Mouse (Mus musculus) midbrain, embryonic 11.5 days (tissue): ENCODE data around the gene Hist2h2be. TPM values are rescaled to one million over a fixed set of nuclear protein-coding genes. Genes with fewer than 3 reads are reported as not detected.
"Not testable (repeated sequence)": the region's sequence is repeated elsewhere in the genome, so short reads cannot be mapped to it uniquely, and the experiment has no call there.

Source experiments
- ATAC-seq: fragments of 200-750 bp; cut with Nextera tagmentation; 2 replicates; pipeline ENCODE4 v1.8.0; 2017; ENCODE audit warnings: moderate TSS enrichment, moderate library complexity; ENCODE audit not compliant: low FRiP score
- DNase-seq: peaks from one replicate; pipeline ENCODE4 v3.0.0; 2015; ENCODE audit warnings: low spot score; ENCODE audit errors: missing footprints
- H3K27ac ChIP-seq: fragments of 300-500 bp; sonication (generic); 2 replicates; pipeline ENCODE4 v1.5.1; 2014; ENCODE audit warnings: low read depth, low read length
- H3K27me3 ChIP-seq: fragments of 300-500 bp; sonication (generic); 2 replicates; pipeline ENCODE4 v1.6.1; 2014; ENCODE audit warnings: mild to moderate bottlenecking, low read length, moderate library complexity, mixed read lengths; ENCODE audit not compliant: control insufficient read depth, insufficient read depth
- H3K36me3 ChIP-seq: fragments of 300-500 bp; sonication (generic); 2 replicates; pipeline ENCODE4 v1.6.1; 2014; ENCODE audit warnings: mild to moderate bottlenecking, low read length, moderate library complexity, mixed read lengths; ENCODE audit not compliant: control insufficient read depth, insufficient read depth
- H3K4me1 ChIP-seq: fragments of 300-500 bp; sonication (generic); 2 replicates; pipeline ENCODE4 v1.6.1; 2014; ENCODE audit warnings: low read length; ENCODE audit not compliant: control insufficient read depth, insufficient read depth
- H3K4me2 ChIP-seq: fragments of 300-500 bp; sonication (generic); 2 replicates; pipeline ENCODE4 v1.6.1; 2014; ENCODE audit warnings: mild to moderate bottlenecking, moderate library complexity
- H3K4me3 ChIP-seq: fragments of 300-500 bp; sonication (generic); 2 replicates; pipeline ENCODE4 v1.5.1; 2014; ENCODE audit warnings: low read depth, low read length
- H3K9ac ChIP-seq: fragments of 300-500 bp; sonication (generic); 2 replicates; pipeline ENCODE4 v1.6.1; 2014; ENCODE audit warnings: low read length
- H3K9me3 ChIP-seq: fragments of 300-500 bp; sonication (generic); 2 replicates; pipeline ENCODE4 v1.6.1; 2016; ENCODE audit warnings: low read length; ENCODE audit not compliant: control insufficient read depth
- WGBS: fragments of 180-500 bp; shearing (Covaris S2); extraction: QIAGEN DNeasy Blood & Tissue Kit; methylation state at CpG from one replicate; pipeline ENCODE4 v1.1.7; 2014; 5-methylcytosine and 5-hydroxymethylcytosine counted together
- polyA plus RNA-seq: library from polyadenylated mRNA; unstranded; fragments of >200 nt; fragmentation: Nextera tagmentation; extraction: Ambion mirVana; gene quantifications from 2 replicates; pipeline ENCODE4 v1.2.1, GENCODE M21; 2014

Gene Hist2h2be
- polyA plus RNA-seq, 1 experiment from 2014 or later: 15.0 TPM

- Histone ChIP-seq H3K9ac (no peak overlapping the region), H3K9me3 (no peaks in the 10 kb centered on the region), H3K4me2 (no peak overlapping the region), H3K4me3 (no peak overlapping the region), H3K27me3 (no peaks in the 10 kb centered on the region), H3K4me1 (no peaks in the 10 kb centered on the region), H3K36me3 (no peaks in the 10 kb centered on the region), H3K27ac (no peak overlapping the region)
- DNase-seq (no peak), ATAC-seq (no peak)
- WGBS: 62% methylated on average over 2 of the region's 2 CpGs
Measured at GRCm38 (mm10) chr3:96231758-96232120, 10.8 kb downstream of the Hist2h2be start.

DNA sequence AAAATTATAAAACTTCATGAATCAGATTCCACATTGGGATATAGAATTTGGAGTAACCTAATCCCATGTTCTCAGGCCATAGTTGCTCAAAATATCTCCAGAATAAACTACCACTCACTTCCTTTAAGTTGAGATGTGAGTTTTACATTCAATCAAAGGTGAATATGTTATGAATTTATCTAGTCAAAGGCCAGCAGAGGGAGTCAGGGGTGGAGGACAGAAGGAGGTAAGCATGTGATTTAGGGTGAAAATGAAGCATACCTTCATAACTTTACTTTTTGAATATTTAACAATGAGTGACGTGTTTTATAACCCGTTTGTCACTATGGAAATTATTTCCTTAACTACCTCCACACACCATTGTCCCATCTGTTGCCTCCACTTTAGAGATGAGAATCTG, 14.0 kb downstream of the Hist2h2be start:
- 96% methylated on average over 2 of the region's 2 CpGs for WGBS
- DNase-seq: no peak
- ATAC-seq: no peak

DNA sequence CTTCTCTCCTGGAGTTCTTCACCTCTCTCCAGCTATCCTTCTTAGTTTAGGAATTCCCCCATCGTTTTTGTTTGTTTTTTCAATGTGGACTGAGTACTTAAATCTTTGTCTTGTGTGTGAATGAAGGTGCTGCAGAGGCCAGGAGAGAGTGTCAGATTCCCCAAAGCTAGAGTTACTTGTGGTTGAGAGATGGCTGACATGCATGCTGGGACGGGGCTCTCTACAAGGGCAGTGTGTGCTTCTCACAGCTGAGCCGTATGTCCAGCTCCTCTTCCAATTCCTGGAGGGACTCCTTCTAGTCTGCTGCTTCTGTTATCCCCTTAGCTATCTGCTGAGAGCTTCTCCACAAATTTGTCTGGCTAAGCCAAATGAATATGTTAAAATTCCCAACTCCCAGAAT, 14.9 kb downstream of the Hist2h2be start:
- Histone ChIP-seq H3K4me2 (no peak overlapping the region), H3K27me3 (no peaks in the 10 kb centered on the region), H3K4me1 (peaks cover 11% of the 10 kb centered on the region), H3K27ac (no peak overlapping the region), H3K9me3 (no peaks in the 10 kb centered on the region), H3K36me3 (no peaks in the 10 kb centered on the region), H3K9ac (no peak overlapping the region), H3K4me3 (no peak overlapping the region)
- ATAC-seq: no peak
- no peak for DNase-seq
- 70% methylated on average over 3 of the region's 3 CpGs for WGBS

More for the DNA sequence above, 14.0 kb downstream of the Hist2h2be start:
- no peaks in the 10 kb centered on the region for H3K36me3 ChIP-seq
- no peaks in the 10 kb centered on the region for H3K9me3 ChIP-seq
- H3K4me3 ChIP-seq: no peak overlapping the region
- peaks cover 9% of the 10 kb centered on the region for H3K4me1 ChIP-seq
- H3K27me3 ChIP-seq: no peaks in the 10 kb centered on the region
- no peak overlapping the region for H3K4me2 ChIP-seq
- H3K9ac ChIP-seq: no peak overlapping the region
- H3K27ac ChIP-seq: no peak overlapping the region

DNA sequence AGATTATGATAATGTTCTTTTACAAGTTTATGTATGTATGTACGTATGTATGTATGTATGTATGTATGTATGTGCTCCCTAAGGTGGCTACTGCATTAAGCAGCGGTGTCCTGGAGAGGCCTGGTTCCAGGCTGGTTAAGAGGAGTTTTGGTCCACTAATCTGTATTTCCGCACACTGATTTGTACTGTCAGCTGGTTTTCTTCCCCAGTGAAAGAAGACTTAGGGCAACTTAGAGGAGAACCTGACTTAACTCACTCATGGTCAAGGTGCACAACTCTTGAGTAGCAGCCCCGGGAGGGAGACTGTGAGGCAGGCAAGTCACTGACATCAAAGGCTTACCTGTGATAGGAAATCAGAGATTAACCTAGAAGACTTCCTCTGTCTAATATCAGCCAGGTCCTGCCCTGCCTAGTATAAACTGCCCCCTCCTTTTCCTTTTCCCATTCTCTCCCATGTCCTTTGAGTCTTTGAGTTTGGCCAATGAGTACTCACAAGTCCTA, 16.0 kb downstream of the Hist2h2be start:
- H3K4me3 ChIP-seq: peak overlapping the region; percentile 49
- H3K4me1 ChIP-seq: peaks cover 12% of the 10 kb centered on the region
- H3K9me3 ChIP-seq: no peaks in the 10 kb centered on the region
- peak; percentile 86 for DNase-seq
- peak overlapping the region; percentile 91; the same call in 1 of the 2 replicates for H3K9ac ChIP-seq
- peak overlapping the region; percentile 83; the same call in 1 of the 2 replicates for H3K27ac ChIP-seq
- no peak for ATAC-seq
- H3K27me3 ChIP-seq: no peaks in the 10 kb centered on the region
- peak overlapping the region; percentile 70 for H3K4me2 ChIP-seq
- H3K36me3 ChIP-seq: no peaks in the 10 kb centered on the region
- 81% methylated on average over 4 of the region's 4 CpGs for WGBS

- Histone ChIP-seq H3K4me1 (peaks cover 12% of the 10 kb centered on the region), H3K27ac (peak overlapping the region; percentile 83), H3K4me2 (peak overlapping the region; percentile 70), H3K27me3 (no peaks in the 10 kb centered on the region), H3K4me3 (peak overlapping the region; percentile 49), H3K36me3 (no peaks in the 10 kb centered on the region), H3K9ac (peak overlapping the region; percentile 91), H3K9me3 (no peaks in the 10 kb centered on the region)
- ATAC-seq (no peak), DNase-seq (peak; percentile 92)
- WGBS: 27% methylated on average over 7 of the region's 7 CpGs
Measured at GRCm38 (mm10) chr3:96237335-96237903, 16.5 kb downstream of the Hist2h2be start.

DNA sequence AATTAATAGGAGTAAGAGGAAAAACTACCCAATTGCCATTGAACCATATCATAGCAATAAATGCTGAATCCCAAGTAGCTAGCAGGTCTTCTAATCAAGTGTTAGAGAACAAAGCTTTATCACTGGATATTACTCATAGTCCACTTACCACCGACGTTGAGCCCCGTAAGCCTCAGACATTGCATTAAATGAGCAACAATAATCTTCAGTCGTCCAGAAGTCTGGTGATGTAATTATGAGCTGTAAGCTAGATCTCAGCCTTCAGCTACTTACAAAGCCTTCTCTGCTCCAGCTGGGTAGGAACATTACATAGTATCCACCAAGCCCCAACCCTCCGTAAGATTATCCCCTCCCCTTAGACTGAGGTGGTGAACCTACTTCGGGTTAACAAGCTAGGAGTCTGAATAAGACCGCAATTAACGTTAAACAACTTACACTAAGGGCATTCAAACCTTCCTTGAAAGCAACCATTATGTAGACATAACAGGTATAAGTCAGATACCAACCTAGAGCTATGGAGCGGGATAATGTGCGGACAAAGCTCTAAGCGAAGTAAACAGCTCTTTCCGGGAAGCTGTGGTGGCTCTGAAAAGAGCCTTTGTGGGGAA, 17.1 kb downstream of the Hist2h2be start:
- Histone ChIP-seq H3K36me3 (no peaks in the 10 kb centered on the region), H3K27me3 (no peaks in the 10 kb centered on the region), H3K4me2 (peak overlapping the region; percentile 70), H3K27ac (peak overlapping the region; percentile 83), H3K9ac (peak overlapping the region; percentile 91), H3K4me3 (peak overlapping the region; percentile 49), H3K4me1 (peaks cover 12% of the 10 kb centered on the region), H3K9me3 (no peaks in the 10 kb centered on the region)
- 1% methylated on average over 12 of the region's 12 CpGs for WGBS
- ATAC-seq (no peak), DNase-seq (peak; percentile 91)

- H3K36me3 ChIP-seq, DNase-seq, H3K9me3 ChIP-seq, H3K27me3 ChIP-seq: not testable (repeated sequence)
- peak within 1 kb of the TSS; percentile 91 for H3K9ac ChIP-seq
- WGBS: 0% methylated on average over 20 of the region's 68 CpGs
- H3K4me3 ChIP-seq: peak within 1 kb of the TSS; percentile 49
- peak; percentile 92 for ATAC-seq
- H3K4me1 ChIP-seq: peaks cover 12% of the 10 kb centered on the region
- peak within 1 kb of the TSS; percentile 83 for H3K27ac ChIP-seq
- H3K4me2 ChIP-seq: peak within 1 kb of the TSS; percentile 70
Measured at GRCm38 (mm10) chr3:96238954-96239793, 18.3 kb downstream of the Hist2h2be start, which contains the start of gene Hist2h3c2. Hist2h3c2 (minus strand) TSS chr3:96239127.

GRCm38 (mm10) chr3:96239949-96240798, 19.3 kb downstream of the Hist2h2be start, which contains the start of gene Hist2h2aa2:
Hist2h2aa2 (minus strand) TSS chr3:96240276.
- DNase-seq (peak; percentile 88), ATAC-seq (peak; percentile 83)
- not testable (repeated sequence) for H3K36me3 ChIP-seq, H3K27me3 ChIP-seq, H3K9me3 ChIP-seq
- WGBS: 5% methylated on average over 26 of the region's 85 CpGs
- Histone ChIP-seq H3K4me1 (peaks cover 20% of the 10 kb centered on the region), H3K27ac (peak within 1 kb of the TSS; percentile 59), H3K4me3 (peak within 1 kb of the TSS; percentile 28), H3K9ac (peak within 1 kb of the TSS; percentile 58), H3K4me2 (peak within 1 kb of the TSS; percentile 10; the same call in 1 of the 2 replicates)
